Mouse (Mus musculus): ENCODE data around the gene Cavin1. TPM values are rescaled to one million over a fixed set of nuclear protein-coding genes. Genes with fewer than 3 reads are reported as not detected.

The Cavin1 gene
- total RNA-seq, 2 experiments from 2014 or later = 14.3 to 16.3 TPM

GRCm38 (mm10) chr11:100994233-100994632 lies 23.5 kb upstream of the Cavin1 start:
- no peak for DNase-seq (ENCODE audit: low spot score in 2 of 2)
- TF ChIP-seq CTCF (conservative IDR thresholded peaks at IDR 0.05) = no peak
- H3K4me3 ChIP-seq = no peak overlapping the region
- H3K27ac ChIP-seq = no peak overlapping the region

- DNase-seq (ENCODE audit: low spot score in 2 of 2) = no peak
- H3K27ac ChIP-seq = no peak overlapping the region
- H3K4me3 ChIP-seq = no peak overlapping the region
- no peak for TF ChIP-seq CTCF (conservative IDR thresholded peaks at IDR 0.05)
Observed at GRCm38 (mm10) chr11:100993437-100993836, 22.8 kb upstream of the Cavin1 start.

DNA sequence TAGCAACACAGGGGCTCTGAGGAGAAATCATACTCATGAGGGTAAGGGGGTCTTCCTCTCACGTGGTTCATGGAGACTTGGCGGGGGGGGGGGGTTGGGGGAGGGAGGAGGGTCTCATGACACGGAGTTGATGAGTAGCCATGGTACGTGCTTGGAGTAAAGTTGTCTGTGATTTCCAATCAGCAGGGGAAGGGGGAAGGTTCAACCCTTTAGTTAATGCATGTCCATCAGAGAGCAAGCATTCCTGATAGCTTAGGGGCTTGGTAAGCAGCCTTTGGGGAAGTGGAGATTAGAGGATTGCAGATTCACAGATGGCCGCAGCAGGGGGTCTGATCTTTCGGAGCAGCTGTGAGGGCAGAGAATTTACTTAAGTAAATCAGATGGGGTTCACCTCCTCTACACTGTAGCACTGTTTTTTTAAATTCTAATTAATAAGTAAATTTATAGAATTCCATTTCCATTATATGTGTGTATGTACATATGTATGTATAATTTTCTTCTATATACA lies 20.4 kb upstream of the Cavin1 start:
- no peak for DNase-seq (ENCODE audit: low spot score in 2 of 2)
- TF ChIP-seq CTCF (conservative IDR thresholded peaks at IDR 0.05) = no peak

DNA sequence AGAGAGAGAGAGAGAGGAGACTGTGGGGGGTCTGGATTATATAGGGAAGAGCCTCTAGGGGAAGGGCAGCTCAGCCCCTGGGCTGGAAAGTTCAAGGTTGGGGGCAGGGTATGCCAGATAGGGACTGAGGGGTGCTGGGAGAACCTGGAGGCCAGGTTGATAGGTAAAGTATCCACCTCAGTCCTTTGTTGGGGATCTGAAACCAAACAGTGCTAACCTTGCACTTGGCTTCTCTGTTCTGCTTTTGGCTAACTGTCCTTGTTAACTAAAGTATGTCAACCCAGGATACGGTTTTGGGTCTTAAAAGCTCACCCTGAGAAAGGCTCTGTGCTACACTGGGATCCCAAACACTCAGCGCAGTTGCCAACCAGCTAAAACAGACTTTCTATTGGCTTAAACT lies 19.0 kb upstream of the Cavin1 start:
- Histone ChIP-seq H3K4me3 (no peak overlapping the region), H3K27ac (no peak overlapping the region)
- no peak for TF ChIP-seq CTCF (conservative IDR thresholded peaks at IDR 0.05)
- no peak for DNase-seq (ENCODE audit: low spot score in 2 of 2)

More for the DNA sequence above, 20.4 kb upstream of the Cavin1 start:
- no peak overlapping the region for H3K27ac ChIP-seq
- H3K4me3 ChIP-seq = no peak overlapping the region

GRCm38 (mm10) chr11:100988674-100989073 lies 18.0 kb upstream of the Cavin1 start:
- TF ChIP-seq CTCF (conservative IDR thresholded peaks at IDR 0.05) = no peak
- no peak for DNase-seq (ENCODE audit: low spot score in 2 of 2)
- Histone ChIP-seq H3K27ac (no peak overlapping the region), H3K4me3 (no peak overlapping the region)

GRCm38 (mm10) chr11:100985607-100986006 lies 14.9 kb upstream of the Cavin1 start:
- no peak overlapping the region for H3K4me3 ChIP-seq
- DNase-seq (ENCODE audit: low spot score in 2 of 2) = no peak
- H3K27ac ChIP-seq = no peak overlapping the region
- peak; percentile 53 for TF ChIP-seq CTCF (conservative IDR thresholded peaks at IDR 0.05)

DNA sequence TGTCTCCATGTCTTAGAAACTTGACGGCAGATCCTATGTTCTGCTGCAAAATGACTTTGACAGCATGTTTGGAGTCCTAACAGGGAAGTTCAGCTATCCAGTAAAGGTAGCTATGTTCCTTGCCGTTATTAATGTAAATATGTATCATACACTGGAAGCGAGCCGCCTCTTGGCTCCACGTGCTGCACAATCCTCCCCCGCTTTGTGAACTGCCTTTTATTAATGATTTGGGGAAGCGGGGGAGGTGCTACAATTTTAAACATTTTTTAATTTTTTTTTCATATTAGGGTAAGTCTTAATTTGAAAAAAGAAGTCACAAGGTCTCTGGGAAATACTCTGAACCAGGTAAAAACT lies 13.1 kb upstream of the Cavin1 start:
- no peak for TF ChIP-seq CTCF (conservative IDR thresholded peaks at IDR 0.05)
- Histone ChIP-seq H3K27ac (no peak overlapping the region), H3K4me3 (no peak overlapping the region)
- DNase-seq (ENCODE audit: low spot score in 2 of 2) = no peak

- TF ChIP-seq CTCF (conservative IDR thresholded peaks at IDR 0.05) = peak; percentile 98
- peak; percentile 53 to 84 for DNase-seq (ENCODE audit: low spot score in 2 of 2)
- no peak overlapping the region for H3K27ac ChIP-seq
- peak overlapping the region; percentile 46 for H3K4me3 ChIP-seq
Observed at GRCm38 (mm10) chr11:100983125-100983777, 12.6 kb upstream of the Cavin1 start.

DNA sequence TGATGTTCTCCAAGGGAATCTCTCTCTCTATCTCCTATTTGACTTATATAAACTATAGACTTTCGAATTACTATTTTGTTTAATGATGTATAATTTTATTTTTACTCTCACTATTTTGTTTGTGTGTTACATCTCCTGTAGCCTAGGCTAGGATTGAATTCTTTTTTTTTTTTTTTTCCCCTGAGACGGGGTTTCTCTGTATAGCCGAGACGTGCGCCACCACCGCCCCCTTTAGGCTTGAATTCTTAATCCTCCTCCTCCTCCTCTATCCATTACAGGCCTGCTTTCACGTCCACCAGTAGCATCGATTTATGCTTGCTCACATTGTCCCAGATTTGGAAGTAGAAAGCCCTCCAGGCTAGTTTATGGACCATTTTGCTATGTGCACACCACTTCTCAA lies 11.4 kb upstream of the Cavin1 start:
- DNase-seq (ENCODE audit: low spot score in 2 of 2) = no peak
- Histone ChIP-seq H3K4me3 (no peak overlapping the region), H3K27ac (no peak overlapping the region)
- TF ChIP-seq CTCF (conservative IDR thresholded peaks at IDR 0.05) = no peak

DNA sequence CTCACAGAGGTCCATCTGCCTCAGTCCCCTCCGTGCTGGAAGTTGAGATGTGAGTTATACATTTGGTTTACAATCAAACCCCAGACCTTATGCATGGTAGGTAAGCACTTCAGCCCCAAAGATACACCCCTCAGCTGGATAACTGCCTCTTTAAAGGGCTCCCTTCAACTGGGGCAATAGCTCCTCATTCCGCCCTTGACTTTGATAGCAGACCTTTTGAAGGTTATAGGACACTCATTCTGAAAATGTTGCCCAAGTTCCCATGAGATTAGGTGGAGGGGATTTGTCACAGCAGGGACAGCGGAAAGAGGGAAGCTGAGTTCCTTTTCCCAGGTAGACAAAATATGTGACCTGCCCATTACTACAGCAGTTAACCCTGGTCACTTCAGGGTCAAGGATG lies 10.5 kb upstream of the Cavin1 start:
- Histone ChIP-seq H3K4me3 (no peak overlapping the region), H3K27ac (no peak overlapping the region)
- no peak for TF ChIP-seq CTCF (conservative IDR thresholded peaks at IDR 0.05)
- no peak for DNase-seq (ENCODE audit: low spot score in 2 of 2)

DNA sequence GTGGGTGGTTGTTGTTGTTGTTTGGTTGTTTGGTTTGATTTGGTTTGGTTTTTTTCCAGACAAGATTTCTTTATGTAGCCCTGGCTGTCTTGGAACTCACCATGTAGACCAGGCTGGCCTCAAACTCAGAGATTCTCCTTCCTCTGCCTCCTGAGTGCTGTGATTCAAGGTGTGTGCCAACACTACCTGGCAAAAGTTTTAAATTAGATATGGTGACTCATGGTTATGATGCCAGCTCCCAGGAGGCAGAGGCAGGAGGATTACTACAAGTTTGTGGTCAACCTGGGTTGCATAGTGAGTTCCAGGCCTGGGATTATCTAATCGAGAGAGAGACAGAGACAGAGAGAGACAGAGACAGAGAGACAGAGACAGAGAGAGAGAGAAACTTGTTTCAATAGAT lies 9.8 kb upstream of the Cavin1 start:
- no peak overlapping the region for H3K4me3 ChIP-seq
- no peak for TF ChIP-seq CTCF (conservative IDR thresholded peaks at IDR 0.05)
- no peak for DNase-seq (ENCODE audit: low spot score in 2 of 2)
- H3K27ac ChIP-seq = no peak overlapping the region

- no peak for TF ChIP-seq CTCF (conservative IDR thresholded peaks at IDR 0.05)
- no peak overlapping the region for H3K4me3 ChIP-seq
- H3K27ac ChIP-seq = no peak overlapping the region
- DNase-seq (ENCODE audit: low spot score in 2 of 2) = no peak
Observed at GRCm38 (mm10) chr11:100979887-100980286, 9.2 kb upstream of the Cavin1 start.

- Histone ChIP-seq H3K27ac (no peak overlapping the region), H3K4me3 (no peak overlapping the region)
- no peak for TF ChIP-seq CTCF (conservative IDR thresholded peaks at IDR 0.05)
- no peak for DNase-seq (ENCODE audit: low spot score in 2 of 2)
Observed at GRCm38 (mm10) chr11:100975241-100975640, 4.6 kb upstream of the Cavin1 start.

DNA sequence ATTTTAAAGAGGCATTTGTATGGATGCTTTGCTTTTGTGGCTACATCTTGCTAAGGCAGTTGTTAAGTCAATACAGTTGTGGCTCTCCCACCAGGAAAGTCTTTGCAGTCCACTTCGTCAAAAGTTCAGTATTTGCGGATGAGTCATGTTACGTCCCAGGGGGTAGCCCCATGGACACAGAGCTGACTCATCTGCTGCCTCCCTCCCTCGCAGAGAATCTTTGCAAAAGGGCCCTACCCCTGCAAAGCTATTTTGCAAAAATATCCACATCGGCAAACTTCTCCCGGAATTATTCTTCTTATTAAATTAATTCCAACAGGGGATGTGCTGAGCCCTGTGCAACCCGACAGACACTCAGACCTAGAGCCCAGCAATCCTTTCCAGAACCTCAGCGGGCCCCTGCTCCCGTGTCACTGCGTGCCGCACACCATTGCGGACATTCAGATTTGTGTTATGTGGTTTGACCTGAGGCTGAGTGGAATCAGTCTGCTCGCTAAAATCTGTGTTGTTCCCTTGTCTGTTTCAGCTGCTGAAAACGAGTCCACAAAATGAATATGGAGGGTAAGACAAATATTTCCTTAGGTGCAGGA lies 3.8 kb upstream of the Cavin1 start:
- no peak overlapping the region for H3K27ac ChIP-seq
- TF ChIP-seq CTCF (conservative IDR thresholded peaks at IDR 0.05) = no peak
- H3K4me3 ChIP-seq = no peak overlapping the region
- DNase-seq (ENCODE audit: low spot score in 2 of 2) = no peak
